Mouse (Mus musculus) lung, postnatal 10 days (tissue): Measurements from ENCODE around the gene Gm20661.
A peak's percentile ranks its signal among the peaks of the same experiment; 100 is the strongest.

Experiments used
- DNase-seq: peaks from one replicate; pipeline ENCODE4 v3.0.0; 2021

Gm20661 gene

DNA sequence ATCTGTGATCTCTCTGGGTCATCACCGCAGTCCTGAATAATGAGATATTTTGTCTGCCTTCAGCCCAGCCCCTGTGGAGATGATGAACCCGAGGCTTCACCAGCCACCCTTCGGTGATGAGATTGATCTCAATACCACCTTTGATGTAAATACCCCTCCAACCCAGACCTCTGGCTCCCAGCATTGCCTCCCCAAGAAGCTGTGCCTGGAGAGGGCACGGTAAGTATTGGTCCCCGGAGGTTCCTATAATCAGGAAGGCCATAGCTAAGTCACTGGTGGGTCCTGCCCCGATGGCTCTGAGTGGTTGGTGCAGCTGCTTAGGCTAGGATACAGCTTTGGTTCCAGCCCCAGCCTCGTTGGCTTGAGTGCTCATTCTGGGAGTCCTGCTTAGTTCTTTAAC lies 14.3 kb upstream of the Gm20661 start:
- no peak for DNase-seq

DNA sequence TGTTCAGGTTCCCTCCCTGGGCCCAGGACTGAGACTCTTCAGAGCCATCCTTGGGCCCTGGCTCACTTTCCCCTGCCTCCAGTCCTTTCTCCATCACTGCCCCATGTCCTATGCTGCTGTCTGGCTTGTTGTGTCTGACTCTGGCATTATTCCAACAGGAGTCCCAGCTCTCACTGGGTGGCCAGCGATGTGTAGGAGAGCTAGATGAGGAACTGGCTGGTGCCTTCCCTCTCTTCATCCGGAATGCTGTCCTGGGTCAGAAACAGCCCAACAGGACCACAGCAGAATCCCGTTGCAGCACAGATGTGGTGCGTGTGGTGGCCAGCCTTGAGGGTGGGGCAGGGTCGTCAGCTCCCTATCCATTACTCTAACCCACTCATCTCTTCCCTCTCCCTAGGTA lies 12.5 kb upstream of the Gm20661 start:
- DNase-seq = no peak

DNA sequence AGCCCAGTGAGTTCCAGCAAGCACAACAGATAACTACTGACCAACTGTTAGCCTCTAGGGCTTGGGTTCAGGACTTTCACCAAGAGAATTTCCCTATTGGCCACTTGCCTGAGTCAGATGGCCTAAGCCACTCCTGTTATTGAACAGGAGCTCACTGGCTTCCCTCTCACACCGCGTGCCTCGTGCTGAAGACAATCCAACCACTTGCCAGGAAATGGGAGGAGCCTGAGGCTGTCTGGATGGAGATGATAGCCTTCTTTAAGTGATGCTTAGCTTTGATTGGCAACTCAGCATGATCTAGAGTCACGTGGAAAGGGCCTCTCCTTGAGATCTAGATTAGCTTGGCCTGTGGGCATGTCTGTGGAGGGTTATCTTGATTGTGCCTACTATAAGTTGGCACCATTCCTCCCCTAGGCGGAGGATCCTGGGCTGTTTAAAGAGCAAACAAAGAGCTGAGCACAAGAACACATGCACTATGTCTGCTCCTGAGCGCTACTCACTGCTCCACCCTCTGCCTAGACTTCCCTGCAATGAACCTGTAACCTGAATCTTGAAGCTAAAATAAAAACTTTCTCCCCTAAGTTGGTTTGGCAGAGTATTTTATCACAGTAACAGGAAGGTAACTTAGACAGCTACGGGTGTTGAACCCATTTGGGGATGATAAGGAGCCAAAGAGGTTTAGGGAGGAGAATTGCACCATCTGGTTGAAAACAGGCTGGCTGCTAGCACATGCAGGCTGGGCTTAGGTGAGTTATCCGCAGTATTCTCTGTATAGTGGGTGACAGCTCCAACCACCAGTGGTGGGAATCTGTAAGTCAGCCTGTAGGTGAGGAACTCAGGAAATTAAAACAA lies 10.9 kb upstream of the Gm20661 start:
- DNase-seq = peak; percentile 45

DNA sequence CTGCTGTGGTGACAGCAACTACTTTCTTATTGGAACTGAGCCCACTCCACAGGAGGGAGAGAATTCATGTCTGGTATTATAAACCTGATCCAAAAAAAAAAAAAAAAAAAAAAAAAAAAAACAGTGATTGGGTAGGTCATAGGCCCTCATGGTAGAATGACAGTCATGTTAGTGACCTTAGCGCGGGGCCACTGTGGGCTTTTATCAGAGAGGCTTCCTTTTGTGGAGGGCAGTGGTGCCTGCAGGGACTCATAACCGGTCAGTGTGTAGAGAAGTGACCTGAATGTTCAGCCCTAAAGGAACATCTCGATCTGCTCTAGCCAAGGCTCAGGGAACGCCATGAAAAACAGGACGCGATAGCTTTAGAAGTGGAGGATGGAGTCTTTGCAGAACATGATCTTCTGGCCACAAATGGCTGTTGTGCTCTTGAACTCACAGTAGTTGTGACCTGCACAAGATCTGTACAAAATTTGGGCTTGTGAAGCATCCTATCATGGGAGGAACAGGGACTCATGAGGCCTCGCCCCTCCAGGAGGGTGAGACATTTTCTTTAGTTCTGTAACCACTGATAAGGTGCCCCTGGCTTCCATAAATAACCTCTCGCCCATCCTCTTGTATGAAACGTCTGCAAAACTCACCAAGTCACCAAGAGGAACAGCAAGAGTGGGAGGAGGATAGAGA lies 8.2 kb upstream of the Gm20661 start:
- no peak for DNase-seq

DNA sequence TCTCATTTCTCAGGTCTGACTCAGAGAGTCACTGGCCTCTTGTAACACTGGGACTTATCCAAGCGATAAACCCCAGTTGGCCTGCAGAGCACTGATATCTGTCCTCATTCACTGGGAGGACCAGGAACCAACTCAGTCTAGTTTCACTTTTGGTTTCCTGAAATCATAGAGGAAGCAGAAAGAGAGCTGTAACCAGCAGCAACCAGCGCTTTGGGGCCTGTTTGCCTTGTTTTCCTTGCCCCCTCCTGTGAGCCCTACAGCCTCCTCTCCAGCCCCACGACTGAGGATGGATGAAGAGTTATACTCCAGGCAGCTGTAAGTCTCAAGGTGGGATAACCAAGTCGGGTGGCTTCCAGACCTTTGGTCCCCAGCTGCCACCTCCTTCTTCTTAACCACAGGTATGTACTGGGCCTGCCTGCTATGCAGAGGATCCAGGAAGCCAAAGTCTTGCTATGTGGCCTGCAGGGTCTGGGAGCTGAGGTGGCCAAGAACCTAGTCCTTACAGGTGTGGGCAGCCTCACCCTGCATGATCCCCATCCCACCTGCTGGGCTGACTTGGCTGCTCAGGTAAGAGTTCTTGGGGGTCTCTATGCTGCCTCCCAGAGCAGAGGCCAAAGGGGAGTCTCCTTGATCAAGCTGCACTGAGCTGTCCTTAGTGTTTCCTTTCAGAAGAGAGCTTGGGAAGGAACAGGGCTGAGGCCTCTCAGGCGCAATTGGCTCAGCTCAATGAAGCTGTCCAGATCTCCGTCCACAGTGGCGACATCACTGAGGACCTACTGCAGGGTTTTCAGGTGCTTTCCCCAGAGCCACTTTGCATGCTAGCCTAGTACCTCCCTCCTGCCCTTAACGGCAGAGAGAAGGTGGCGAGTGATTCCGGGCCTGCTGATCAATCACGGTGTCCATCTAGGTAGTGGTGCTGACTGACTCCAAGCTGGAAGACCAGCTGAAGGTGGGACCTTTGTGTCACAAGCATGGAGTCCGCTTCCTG lies 7.2 kb upstream of the Gm20661 start, which contains the start of gene Uba7:
Uba7 (plus strand) TSS at position 107 of the 988 bp plus-strand sequence.
- DNase-seq = peak; percentile 40

DNA sequence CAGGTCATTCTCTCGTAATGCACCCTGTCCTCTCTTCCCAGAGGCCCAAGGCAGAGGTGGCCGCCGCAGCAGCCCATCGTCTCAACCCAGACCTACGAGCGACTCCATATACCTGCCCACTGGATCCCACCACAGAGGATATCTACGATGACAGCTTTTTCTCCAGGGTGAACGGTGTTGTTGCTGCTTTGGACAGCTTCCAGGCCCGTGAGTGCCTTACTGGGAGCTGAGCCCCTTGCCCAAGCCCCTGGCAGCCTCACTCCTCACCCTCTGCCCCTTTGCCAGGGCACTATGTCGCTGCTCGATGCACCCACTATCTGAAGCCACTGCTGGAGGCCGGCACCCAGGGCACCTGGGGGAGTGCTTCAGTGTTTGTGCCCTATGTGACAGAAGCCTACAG lies 4.0 kb upstream of the Gm20661 start:
- no peak for DNase-seq

DNA sequence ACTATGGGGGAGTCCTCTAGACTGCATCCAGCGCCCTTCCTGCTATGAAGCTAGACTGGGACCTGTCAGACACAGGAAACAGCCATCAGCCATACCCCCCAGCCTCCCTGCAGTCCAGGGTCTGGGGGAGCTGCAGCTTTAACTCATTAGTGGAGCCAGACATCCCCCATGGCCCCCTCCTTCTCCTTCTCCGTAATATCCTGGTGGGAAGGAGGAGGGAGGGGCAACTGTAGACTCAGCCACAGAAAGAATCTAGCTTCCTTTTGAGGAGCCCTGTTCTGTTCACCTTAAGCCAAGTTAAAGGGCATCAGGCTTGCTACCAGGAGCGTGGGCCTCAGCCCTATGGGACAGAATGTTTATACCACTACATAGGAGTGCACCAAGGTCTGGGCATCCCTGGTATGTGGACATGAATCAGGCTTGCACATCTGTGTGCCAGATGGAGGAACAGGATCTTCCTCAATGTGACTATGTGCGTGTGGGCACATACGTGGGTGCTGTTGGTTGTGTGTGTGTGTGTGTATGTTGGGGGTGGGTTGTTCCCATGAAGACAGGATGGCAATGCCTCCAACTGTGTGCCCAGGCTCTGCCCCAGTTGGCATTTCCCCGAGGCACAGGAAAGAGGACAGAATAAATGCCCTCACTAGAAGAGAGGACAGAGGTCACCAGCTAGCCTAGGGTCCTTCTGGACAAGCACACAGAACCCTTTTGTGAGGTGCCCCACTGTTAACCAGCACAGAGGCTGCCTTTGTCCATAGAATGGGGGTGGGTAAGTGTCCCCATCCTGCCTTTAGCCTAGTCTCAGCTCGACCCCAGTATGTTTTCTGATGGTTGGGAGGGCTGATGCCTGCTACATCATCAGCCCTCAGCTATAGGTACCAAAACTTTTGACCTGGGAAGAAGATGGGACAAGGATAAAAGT lies 913 bp upstream of the Gm20661 start:
- peak; percentile 72 for DNase-seq

DNA sequence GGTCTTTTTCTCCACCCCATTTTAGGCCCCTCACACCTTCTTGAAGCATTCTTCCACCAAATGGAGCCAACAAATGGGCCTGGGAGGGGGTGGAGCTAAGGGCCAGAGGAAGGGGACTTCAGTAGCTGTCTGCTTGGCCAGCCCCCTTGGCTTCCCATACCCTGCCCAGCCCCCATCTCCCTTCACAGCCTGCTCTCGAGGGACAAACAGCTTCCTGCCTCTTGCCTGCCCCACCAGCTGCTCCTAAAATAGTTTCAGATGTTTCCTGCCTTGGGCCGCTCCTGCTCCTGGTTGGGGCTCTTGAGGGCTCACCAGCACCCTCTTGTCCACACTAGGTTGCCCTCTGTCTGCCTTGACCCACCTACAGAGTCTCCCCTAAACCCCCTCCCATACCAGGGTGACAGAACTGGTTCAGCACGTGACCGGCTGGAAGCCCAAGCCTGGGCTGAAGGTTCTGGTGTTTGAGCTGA lies 598 bp downstream of the Gm20661 start:
- DNase-seq = peak; percentile 96

DNA sequence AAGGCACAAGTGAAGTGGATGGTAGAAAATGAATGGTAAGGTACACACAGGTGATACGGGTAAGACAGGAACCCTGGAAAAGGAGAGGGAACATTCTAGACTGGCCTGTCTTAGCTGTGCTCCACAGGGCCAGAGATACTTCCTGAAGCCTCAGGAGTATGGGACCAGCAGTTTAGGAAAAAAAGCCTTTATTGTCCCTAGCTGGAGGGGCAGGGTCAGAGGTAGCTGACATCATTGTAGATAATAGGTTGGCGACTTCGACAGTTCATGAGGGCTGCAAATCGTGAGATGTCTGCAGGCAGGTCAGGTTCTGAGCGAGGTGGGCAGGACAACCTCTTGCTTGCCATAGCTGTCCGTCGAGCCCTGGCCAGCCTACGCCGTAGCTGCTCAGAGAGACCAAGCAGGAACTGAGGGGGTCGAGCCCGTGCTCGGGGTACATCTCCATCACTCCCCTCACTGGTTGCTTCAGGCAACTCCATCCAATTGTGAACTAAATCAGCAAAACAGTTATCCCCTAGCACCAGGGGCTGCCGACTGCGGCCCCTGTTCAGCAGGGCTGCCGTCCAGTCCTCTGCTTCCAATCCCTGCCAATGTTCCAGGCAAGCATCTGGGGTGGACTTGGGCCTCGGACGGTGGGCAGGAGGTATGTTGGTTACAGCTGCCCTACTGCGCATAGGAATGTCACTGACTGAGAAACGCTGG lies 1.3 kb downstream of the Gm20661 start:
- peak; percentile 17 for DNase-seq

DNA sequence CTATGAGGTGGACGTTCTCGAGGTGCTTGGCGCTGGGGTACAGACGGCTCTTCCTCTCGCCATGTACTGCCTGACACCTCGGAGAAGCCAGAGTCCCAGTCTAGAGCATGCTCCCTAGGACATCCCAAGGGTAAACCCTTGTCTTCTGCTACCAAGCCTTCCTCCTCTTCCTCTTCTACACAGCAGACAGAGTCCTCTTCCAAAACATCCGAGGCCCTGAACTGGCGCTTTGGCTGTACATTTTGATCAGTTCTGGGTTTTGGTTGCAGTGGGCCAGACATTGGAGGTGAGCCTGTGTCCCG lies 1.8 kb downstream of the Gm20661 start:
- no peak for DNase-seq

DNA sequence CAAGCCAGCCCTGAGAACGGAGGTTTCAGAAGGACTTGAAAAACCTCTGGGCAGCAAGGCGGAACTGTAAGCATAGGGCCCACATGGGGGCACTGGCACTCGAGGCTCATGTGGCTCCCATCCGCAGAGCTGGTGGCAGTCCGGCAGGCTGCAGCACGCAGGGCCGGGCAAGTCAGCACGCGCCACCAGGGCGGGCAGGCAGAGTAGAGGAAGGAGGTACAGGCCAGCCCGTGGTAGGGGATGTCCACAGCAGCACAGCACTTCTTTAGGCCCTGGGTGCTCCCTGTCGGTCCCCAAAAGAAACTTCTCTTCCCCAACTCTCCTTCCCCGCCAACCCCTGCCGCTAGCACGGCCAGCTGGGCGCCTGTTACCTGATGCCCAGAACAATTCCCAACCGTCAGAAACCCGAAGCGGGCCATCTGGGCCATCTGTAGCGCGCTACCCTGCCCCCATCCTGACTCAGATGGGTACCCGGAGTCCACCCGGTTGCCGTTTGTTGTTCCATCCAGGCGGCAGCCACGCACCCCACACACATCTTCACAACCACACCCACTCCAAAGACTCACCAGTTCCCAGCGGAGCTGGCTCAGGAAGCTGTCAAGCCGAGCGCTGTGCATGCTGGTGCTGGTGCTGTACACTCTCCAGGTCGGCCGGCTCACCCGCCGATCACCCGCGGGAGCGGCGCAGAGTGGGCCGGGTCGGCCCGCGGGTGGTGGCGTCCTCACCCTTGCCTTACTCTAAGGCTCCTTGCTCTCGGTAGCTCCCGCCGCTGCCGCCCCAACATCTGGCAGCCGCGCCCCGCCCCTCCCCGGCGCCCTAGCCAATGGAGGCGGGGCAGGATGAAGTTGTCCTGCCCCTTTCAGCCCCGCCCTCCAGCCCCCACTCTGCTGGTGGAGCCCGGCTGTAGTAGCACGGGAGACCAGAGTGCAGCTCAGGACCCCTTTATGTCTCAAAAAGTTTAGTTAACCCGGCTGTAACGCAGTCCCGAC lies 2.6 kb downstream of the Gm20661 start, which contains the start of gene Inka1:
Inka1 (minus strand) TSS at position 749 of the 989 bp plus-strand sequence.
- peak; percentile 93 for DNase-seq

DNA sequence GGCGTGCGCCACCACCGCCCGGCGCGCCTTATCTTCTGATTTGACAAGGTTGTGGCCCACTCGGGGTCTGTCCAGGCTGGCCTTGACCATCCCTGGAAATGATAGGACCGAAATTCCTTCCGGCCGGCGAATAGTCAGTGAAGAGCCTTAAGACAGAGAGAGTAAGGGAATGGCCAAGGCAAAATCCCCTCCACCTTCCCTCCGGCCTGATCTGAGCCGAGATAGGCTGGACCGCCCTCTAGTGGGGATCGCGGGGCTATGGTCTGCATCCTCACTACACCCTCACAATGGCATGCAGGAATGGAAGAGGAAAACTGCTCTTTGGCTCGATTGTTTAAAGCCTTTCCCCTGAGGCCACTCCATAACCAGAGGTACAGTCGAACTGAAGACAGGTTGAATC lies 3.5 kb downstream of the Gm20661 start:
- DNase-seq = peak; percentile 93

DNA sequence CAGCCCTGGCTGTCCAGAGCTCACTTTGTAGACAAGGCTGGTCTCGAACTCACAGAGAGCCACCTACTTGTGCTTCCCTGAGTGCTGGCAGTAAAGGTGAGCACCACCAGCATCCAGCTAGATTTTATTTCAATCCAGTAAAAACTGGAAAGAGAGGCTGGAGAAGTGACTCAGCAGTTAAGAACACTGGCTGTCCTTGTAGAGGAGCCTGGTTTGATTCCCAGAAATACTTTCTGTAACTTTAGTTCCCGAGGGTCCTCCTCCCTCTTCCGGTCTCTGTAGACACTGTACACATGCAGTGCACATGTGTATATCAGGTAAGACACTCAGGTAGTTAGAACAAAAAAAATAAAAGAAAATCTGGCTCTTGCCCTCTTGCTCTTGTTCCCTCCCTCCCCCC lies 5.1 kb downstream of the Gm20661 start:
- no peak for DNase-seq

DNA sequence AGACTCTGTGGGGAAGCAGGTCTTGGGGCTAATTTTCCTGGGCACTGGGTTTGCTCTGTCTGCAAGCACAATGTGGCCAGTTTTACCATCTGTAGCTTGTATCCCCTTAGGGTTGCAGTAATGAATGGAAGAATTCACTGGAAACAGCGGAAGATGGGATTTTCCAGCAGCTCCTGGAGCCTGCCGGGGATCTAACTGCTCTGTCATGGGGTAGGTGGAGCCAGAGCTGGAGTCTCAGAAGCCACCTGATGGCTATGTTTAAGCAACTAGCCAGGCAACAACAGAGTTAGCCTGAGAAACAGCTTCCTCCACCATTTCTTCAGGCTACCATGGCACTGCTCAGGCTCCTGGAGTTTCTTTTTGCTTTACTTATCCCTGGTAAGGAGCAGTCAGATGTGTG lies 9.3 kb downstream of the Gm20661 start, which contains the start of gene Cdhr4:
Cdhr4 (plus strand) TSS at position 301 of the 400 bp plus-strand sequence.
- DNase-seq = no peak

DNA sequence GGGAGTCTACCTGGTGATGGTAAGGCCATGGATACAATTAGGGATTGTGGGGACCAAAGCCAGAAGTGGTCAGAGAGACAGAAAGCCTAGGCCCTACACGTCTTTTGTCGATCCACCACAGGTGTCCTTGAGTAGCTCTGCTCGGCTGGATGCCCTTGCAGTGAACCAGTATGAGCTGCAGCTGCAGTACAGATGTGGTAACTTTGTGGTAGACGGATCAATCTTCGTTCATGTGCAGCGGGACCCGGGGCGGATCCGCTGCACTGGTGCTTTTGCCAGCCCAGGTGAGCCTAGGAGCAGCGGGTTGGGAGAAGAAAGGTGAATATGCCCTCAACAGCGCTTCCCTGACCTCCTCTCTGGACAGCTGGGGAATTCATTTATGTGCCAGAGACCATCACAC lies 10.2 kb downstream of the Gm20661 start:
- DNase-seq = no peak

DNA sequence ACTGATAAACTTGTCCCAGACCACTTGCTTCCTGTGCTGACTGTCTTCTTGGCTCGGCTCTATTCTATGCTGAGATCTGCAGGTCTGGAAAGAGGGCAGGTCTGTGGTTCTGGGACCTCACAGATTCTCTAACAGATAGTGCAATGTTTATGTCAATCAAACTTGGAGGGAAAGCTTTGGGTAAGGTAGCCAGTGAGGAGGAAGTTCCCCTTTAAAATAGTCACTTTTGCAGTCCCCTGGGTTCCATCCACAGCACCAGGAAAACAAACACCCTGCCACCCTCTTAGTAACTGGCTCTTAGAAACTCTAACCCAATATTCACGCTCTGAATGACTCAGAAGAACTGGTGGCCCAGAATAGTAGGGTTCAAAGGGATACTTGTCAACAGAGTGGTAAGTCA lies 11.6 kb downstream of the Gm20661 start:
- DNase-seq = no peak

DNA sequence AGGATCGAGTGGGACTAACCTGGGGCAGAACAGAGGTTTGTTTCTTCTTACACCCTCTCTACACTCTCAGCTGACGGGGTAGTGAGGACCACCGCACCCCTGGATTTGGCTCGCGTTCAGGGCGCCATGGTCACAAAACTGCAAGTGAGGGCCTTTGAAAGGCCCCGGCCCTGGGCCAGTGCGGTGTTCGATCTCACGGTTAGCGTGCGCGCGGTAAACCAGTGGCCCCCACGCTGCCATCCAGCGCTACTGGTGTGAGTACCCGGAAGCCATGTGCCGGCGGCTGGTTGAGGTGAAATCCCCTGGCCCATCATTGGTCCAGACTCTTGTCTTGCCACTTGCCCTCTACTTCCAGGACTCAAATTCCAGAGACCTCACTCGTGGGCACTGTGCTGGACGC lies 12.7 kb downstream of the Gm20661 start:
- no peak for DNase-seq

DNA sequence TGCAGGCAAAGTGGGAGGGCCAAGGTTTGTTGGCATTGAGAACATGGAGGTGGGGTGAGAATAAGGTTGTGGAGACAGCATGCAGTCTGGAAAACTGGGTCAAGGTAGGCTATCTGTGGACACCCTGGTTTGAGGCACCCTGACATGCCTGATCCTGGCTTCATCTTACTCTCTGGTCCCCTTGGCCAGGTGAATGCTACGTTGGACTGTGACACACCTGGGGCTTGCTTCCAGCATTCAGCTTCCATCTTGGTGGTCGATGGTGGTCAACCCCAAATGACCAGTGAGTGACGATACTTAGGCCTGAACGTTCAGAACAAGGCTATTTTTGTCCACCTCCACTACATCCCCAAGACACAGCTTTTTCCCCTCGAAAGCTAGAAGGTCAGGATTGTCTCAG lies 13.2 kb downstream of the Gm20661 start, which contains the start of gene Gm20662:
Gm20662 (plus strand) TSS at position 301 of the 400 bp plus-strand sequence.
- DNase-seq = no peak

DNA sequence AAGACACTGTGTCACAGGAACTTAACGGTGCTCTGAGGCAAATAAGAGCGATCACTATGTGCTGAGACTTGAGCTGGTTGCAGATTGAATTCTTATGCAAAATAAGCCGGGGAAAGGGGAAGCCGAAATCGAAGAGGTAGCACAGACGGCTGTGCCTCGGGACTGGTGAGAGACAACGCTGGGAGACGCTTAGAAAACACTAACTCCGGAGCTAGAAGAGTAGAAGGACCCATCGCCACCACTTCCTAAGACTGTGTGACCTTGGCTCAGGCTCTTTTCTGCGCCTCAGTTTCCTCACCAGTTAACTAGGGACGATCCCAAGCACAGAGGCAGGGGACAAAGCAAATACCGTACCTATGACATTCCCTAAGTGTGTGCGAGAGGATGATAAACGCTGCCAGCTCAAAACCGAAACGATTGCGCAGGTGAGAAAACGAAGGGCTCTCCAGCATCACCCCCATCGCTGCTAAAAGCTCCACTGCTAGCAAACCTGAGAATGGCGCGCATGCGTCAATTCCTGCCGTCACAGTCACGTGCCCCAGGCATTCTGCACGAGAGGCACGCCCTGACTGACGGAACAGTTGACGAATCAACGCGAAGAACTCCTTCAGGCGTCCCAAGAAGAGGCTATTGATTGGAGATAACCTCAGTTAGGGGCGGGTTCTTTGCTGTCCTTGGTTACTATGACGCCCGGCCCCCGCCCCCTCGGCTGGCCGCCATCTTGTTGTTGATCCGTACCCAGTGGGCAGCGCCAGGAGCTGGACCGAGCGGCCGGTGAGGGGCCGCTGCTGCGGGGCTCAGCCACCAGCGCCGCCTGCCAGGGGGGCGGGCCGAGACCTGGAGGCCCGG lies 19.3 kb downstream of the Gm20661 start, which contains the start of gene Ip6k1:
Ip6k1 (plus strand) TSS at position 580 of the 849 bp plus-strand sequence.
- peak; percentile 100 for DNase-seq
